Mouse (Mus musculus): ENCODE measurements around the gene Vwa7.

- TF ChIP-seq CTCF (conservative IDR thresholded peaks at IDR 0.05; ENCODE audit: low read length) (no peak), POU5F1 (IDR thresholded peaks at IDR 0.05; ENCODE audit: borderline replicate concordance, low read length) (no peak)
These were observed 16.0 kb downstream of the Vwa7 start for GRCm38 (mm10) chr17:35032323-35032870.

Data from E14TG2a.4 (cell line).